In genomic region chr11:88113543-88114271, GRCm38 (mm10) we compare ENCODE assay signal across 8 mouse cellular contexts. TPM values are rescaled to one million over a fixed set of nuclear protein-coding genes. Genes with fewer than 3 reads are reported as not detected.
DNase-seq lines count a peak whose midpoint lies in the region; ATAC-seq and TF ChIP-seq lines count a peak whose summit lies in the region.

No protein-coding gene starts in this region.

- H3K36me3 ChIP-seq in embryonic facial prominence, embryonic 12.5 days, result no peaks in the 10 kb centered on the region
- no peaks in the 10 kb centered on the region for H3K36me3 ChIP-seq in hindbrain, embryonic 10.5 days
- H3K36me3 ChIP-seq in limb, embryonic 13.5 days, result no peaks in the 10 kb centered on the region

- H3K27me3 ChIP-seq in embryonic facial prominence, embryonic 12.5 days, result no peaks in the 10 kb centered on the region
- H3K27me3 ChIP-seq in hindbrain, embryonic 10.5 days (ENCODE audit: insufficient read depth, poor library complexity, severe bottlenecking), result no peaks in the 10 kb centered on the region
- H3K27me3 ChIP-seq in limb, embryonic 13.5 days, result no peaks in the 10 kb centered on the region

- peaks cover 57% of the 10 kb centered on the region for H3K4me1 ChIP-seq in embryonic facial prominence, embryonic 12.5 days
- peaks cover 96% of the 10 kb centered on the region for H3K4me1 ChIP-seq in hindbrain, embryonic 10.5 days (replicated peaks)
- H3K4me1 ChIP-seq in limb, embryonic 13.5 days, result peaks cover 56% of the 10 kb centered on the region

- no peak for TF ChIP-seq CTCF in layer of hippocampus, adult 2 months (conservative IDR thresholded peaks at IDR 0.05)

- H3K9ac ChIP-seq in embryonic facial prominence, embryonic 12.5 days, result no peak overlapping the region
- 0 out of 2 replicates have a peak overlapping the region, but pooled peaks have one; percentile 36 for H3K9ac ChIP-seq in limb, embryonic 13.5 days

- no peak for ATAC-seq in embryonic facial prominence, embryonic 12.5 days (ENCODE audit: insufficient number of reproducible peaks, insufficient read depth, low FRiP score, low TSS enrichment)
- no peak for ATAC-seq in limb, embryonic 13.5 days (ENCODE audit: low FRiP score, low read depth)
- ATAC-seq in monocyte, adult 5-6 weeks (replicated peaks; ENCODE audit: insufficient number of reproducible peaks, low FRiP score, low TSS enrichment, poor library complexity, severe bottlenecking), result no peak
- no peak for ATAC-seq in frontal cortex, adult (ENCODE audit: low TSS enrichment)

- no peaks in the 10 kb centered on the region for H3K9me3 ChIP-seq in embryonic facial prominence, embryonic 12.5 days
- H3K9me3 ChIP-seq in hindbrain, embryonic 10.5 days, result no peaks in the 10 kb centered on the region
- no peaks in the 10 kb centered on the region for H3K9me3 ChIP-seq in limb, embryonic 13.5 days

- no peak for DNase-seq in layer of hippocampus, adult 2 months (ENCODE audit: low spot score in 2 of 2)
- no peak for DNase-seq in layer of hippocampus, postnatal 36 days
- peak; percentile 36 for DNase-seq in hindbrain, embryonic 10.5 days (ENCODE audit: low spot score)
- no peak for DNase-seq in right cerebral cortex, adult 18-20 months

- WGBS in embryonic facial prominence, embryonic 12.5 days, result 33% methylated on average over 6 of the region's 6 CpGs
- 57% methylated on average over 6 of the region's 6 CpGs for WGBS in hindbrain, embryonic 10.5 days
- WGBS in limb, embryonic 13.5 days, result 49% methylated on average over 6 of the region's 6 CpGs

- no peak overlapping the region for H3K4me2 ChIP-seq in embryonic facial prominence, embryonic 12.5 days (replicated peaks)
- H3K4me2 ChIP-seq in limb, embryonic 13.5 days (replicated peaks), result no peak overlapping the region

- H3K27ac ChIP-seq in layer of hippocampus, adult 2 months, result peak overlapping the region; percentile 65
- H3K27ac ChIP-seq in embryonic facial prominence, embryonic 12.5 days, result peak overlapping the region; percentile 47; the same call in 1 of the 2 replicates
- H3K27ac ChIP-seq in hindbrain, embryonic 10.5 days, result peak overlapping the region; percentile 57
- 0 out of 2 replicates have a peak overlapping the region, but pooled peaks have one; percentile 29 for H3K27ac ChIP-seq in limb, embryonic 13.5 days

- no peak overlapping the region for H3K4me3 ChIP-seq in layer of hippocampus, adult 2 months
- H3K4me3 ChIP-seq in embryonic facial prominence, embryonic 12.5 days, result no peak overlapping the region
- H3K4me3 ChIP-seq in hindbrain, embryonic 10.5 days, result no peak overlapping the region
- no peak overlapping the region for H3K4me3 ChIP-seq in limb, embryonic 13.5 days

RNA-seq across cellular contexts. Expression of gene Cuedc1, which starts 15.8 kb away (rescaled TPM):
- total RNA-seq in layer of hippocampus, adult 2 months (2021), result 10 to 100 TPM; 31.1 to 35.3 TPM
- total RNA-seq in layer of hippocampus, postnatal 36 days (2021), result 10 to 100 TPM; 27.9 to 31.4 TPM
- 36.4 and 42.0 TPM in 2 replicates for polyA plus RNA-seq in embryonic facial prominence, embryonic 12.5 days (2016; fragmentation: Nextera tagmentation; extraction: Ambion mirVana)
- polyA plus RNA-seq in hindbrain, embryonic 10.5 days (2016; fragmentation: Nextera tagmentation; extraction: Ambion mirVana), result 20.5 and 27.1 TPM in 2 replicates
- polyA plus RNA-seq in limb, embryonic 13.5 days (2015; fragmentation: Nextera tagmentation; extraction: Ambion mirVana), result 37.2 and 37.7 TPM in 2 replicates
- total RNA-seq in monocyte, adult 5-6 weeks (2017), result 5.8 to 24.0 TPM (median 11.9 TPM) in 3 replicates

RNA-seq across cellular contexts. Expression of gene Vezf1, which starts 45.6 kb away (rescaled TPM):
- 10 to 100 TPM; 22.0 to 22.7 TPM for total RNA-seq in layer of hippocampus, adult 2 months (2021)
- total RNA-seq in layer of hippocampus, postnatal 36 days (2021), result 10 to 100 TPM; 20.2 to 22.6 TPM
- 59.0 and 59.8 TPM in 2 replicates for polyA plus RNA-seq in embryonic facial prominence, embryonic 12.5 days (2016; fragmentation: Nextera tagmentation; extraction: Ambion mirVana)
- polyA plus RNA-seq in hindbrain, embryonic 10.5 days (2016; fragmentation: Nextera tagmentation; extraction: Ambion mirVana), result 64.7 and 64.8 TPM in 2 replicates
- polyA plus RNA-seq in limb, embryonic 13.5 days (2015; fragmentation: Nextera tagmentation; extraction: Ambion mirVana), result 46.8 and 48.9 TPM in 2 replicates
- 45.9 to 57.0 TPM (median 46.6 TPM) in 3 replicates for total RNA-seq in monocyte, adult 5-6 weeks (2017)
